Mouse (Mus musculus) hindbrain, embryonic 12.5 days (tissue): ENCODE data around the gene Ncoa6. TPM values are rescaled to one million over a fixed set of nuclear protein-coding genes. Genes with fewer than 3 reads are reported as not detected.

ENCODE experiments used
- ATAC-seq: fragments of 200-750 bp; cut with Nextera tagmentation; 2 replicates; pipeline ENCODE4 v1.8.0; 2017; ENCODE audit warnings: moderate TSS enrichment; ENCODE audit not compliant: low FRiP score
- H3K27ac ChIP-seq: fragments of 300-500 bp; sonication (generic); 2 replicates; pipeline ENCODE4 v1.5.1; 2016; ENCODE audit warnings: mild to moderate bottlenecking
- H3K27me3 ChIP-seq: fragments of 300-500 bp; sonication (generic); 2 replicates; pipeline ENCODE4 v1.6.1; 2016; ENCODE audit warnings: mild to moderate bottlenecking
- H3K36me3 ChIP-seq: fragments of 300-500 bp; sonication (generic); 2 replicates; pipeline ENCODE4 v1.6.1; 2016; ENCODE audit warnings: mild to moderate bottlenecking
- H3K4me1 ChIP-seq: fragments of 300-500 bp; sonication (generic); 2 replicates; pipeline ENCODE4 v1.6.1; 2016
- H3K4me2 ChIP-seq: fragments of 300-500 bp; sonication (generic); replicated peaks from 2 replicates; pipeline ENCODE4 v1.6.1; 2016; ENCODE audit warnings: mild to moderate bottlenecking
- H3K4me3 ChIP-seq: fragments of 300-500 bp; sonication (generic); 2 replicates; pipeline ENCODE4 v1.5.1; 2016; ENCODE audit warnings: mild to moderate bottlenecking
- H3K9ac ChIP-seq: fragments of 300-500 bp; sonication (generic); 2 replicates; pipeline ENCODE4 v1.6.1; 2016; ENCODE audit warnings: mild to moderate bottlenecking, moderate library complexity
- H3K9me3 ChIP-seq: fragments of 300-500 bp; sonication (generic); replicated peaks from 2 replicates; pipeline ENCODE4 v1.6.1; 2016; ENCODE audit warnings: mild to moderate bottlenecking
- WGBS: fragments of 180-500 bp; shearing (Covaris S2); methylation state at CpG from one replicate; pipeline ENCODE4 v1.1.7; 2016; 5-methylcytosine and 5-hydroxymethylcytosine counted together
- polyA plus RNA-seq: library from polyadenylated mRNA; unstranded; fragments of >200 nt; fragmentation: Nextera tagmentation; extraction: Ambion mirVana; gene quantifications from 2 replicates; pipeline ENCODE4 v1.2.1, GENCODE M21; 2016

Ncoa6 gene
- polyA plus RNA-seq: 31.6 and 31.7 TPM in 2 replicates

GRCm38 (mm10) chr2:155473570-155474088 lies at the start of gene Ncoa6:
TSS of gene Ncoa6 (minus strand) at chr2:155473894.
- Histone ChIP-seq H3K9ac (peak within 1 kb of the TSS; percentile 99), H3K36me3 (no peaks in the 10 kb centered on the region), H3K4me2 (peak within 1 kb of the TSS; percentile 80), H3K4me1 (peaks cover 19% of the 10 kb centered on the region), H3K4me3 (peak within 1 kb of the TSS; percentile 94), H3K9me3 (no peaks in the 10 kb centered on the region), H3K27me3 (no peaks in the 10 kb centered on the region), H3K27ac (peak within 1 kb of the TSS; percentile 93)
- peak; percentile 88 for ATAC-seq
- 1% methylated on average over 47 of the region's 72 CpGs for WGBS

GRCm38 (mm10) chr2:155518531-155519270 lies 45.0 kb upstream of the Ncoa6 start:
- 26% methylated on average over 18 of the region's 18 CpGs for WGBS
- no peak for ATAC-seq

GRCm38 (mm10) chr2:155517455-155518423 lies 44.0 kb upstream of the Ncoa6 start, which contains the start of the genes Acss2 and Ggt7:
TSS of gene Acss2 (plus strand) at chr2:155517948.
TSS of gene Ggt7 (minus strand) at chr2:155518237.
- 4% methylated on average over 70 of the region's 70 CpGs for WGBS
- peak; percentile 98 for ATAC-seq
- H3K4me1 ChIP-seq: peaks cover 33% of the 10 kb centered on the region
- peak within 1 kb of the TSS; percentile 76 for H3K4me3 ChIP-seq
- H3K9me3 ChIP-seq: no peaks in the 10 kb centered on the region
- no peaks in the 10 kb centered on the region for H3K36me3 ChIP-seq
- H3K4me2 ChIP-seq: peak within 1 kb of the TSS; percentile 83
- peak within 1 kb of the TSS; percentile 73 for H3K9ac ChIP-seq
- H3K27me3 ChIP-seq: no peaks in the 10 kb centered on the region
- peak within 1 kb of the TSS; percentile 82 for H3K27ac ChIP-seq

More at GRCm38 (mm10) chr2:155518531-155519270, 45.0 kb upstream of the Ncoa6 start:
- Histone ChIP-seq H3K27ac (peak overlapping the region; percentile 82; the same call in 1 of the 2 replicates), H3K9ac (peak overlapping the region; percentile 73), H3K4me2 (peak overlapping the region; percentile 83), H3K36me3 (no peaks in the 10 kb centered on the region), H3K9me3 (no peaks in the 10 kb centered on the region), H3K4me1 (peaks cover 23% of the 10 kb centered on the region), H3K4me3 (peak overlapping the region; percentile 76), H3K27me3 (no peaks in the 10 kb centered on the region)

- H3K27ac ChIP-seq: no peak overlapping the region
- no peak overlapping the region for H3K9ac ChIP-seq
- H3K4me2 ChIP-seq: no peak overlapping the region
- H3K27me3 ChIP-seq: no peaks in the 10 kb centered on the region
- H3K9me3 ChIP-seq: no peaks in the 10 kb centered on the region
- H3K4me1 ChIP-seq: peaks cover 38% of the 10 kb centered on the region
- WGBS: 0% methylated on average over 1 of the region's 1 CpGs
- H3K4me3 ChIP-seq: no peak overlapping the region
- no peaks in the 10 kb centered on the region for H3K36me3 ChIP-seq
- ATAC-seq: no peak
Observed at GRCm38 (mm10) chr2:155515941-155516340, 42.2 kb upstream of the Ncoa6 start.

- no peaks in the 10 kb centered on the region for H3K36me3 ChIP-seq
- peak overlapping the region; percentile 87 for H3K9ac ChIP-seq
- H3K9me3 ChIP-seq: no peaks in the 10 kb centered on the region
- ATAC-seq: peak; percentile 36
- H3K4me2 ChIP-seq: peak overlapping the region; percentile 84
- H3K4me3 ChIP-seq: peak overlapping the region; percentile 66
- H3K27ac ChIP-seq: peak overlapping the region; percentile 83
- H3K27me3 ChIP-seq: no peaks in the 10 kb centered on the region
- under 1% methylated on average over 23 of the region's 23 CpGs for WGBS
- H3K4me1 ChIP-seq: peaks cover 38% of the 10 kb centered on the region
Observed at GRCm38 (mm10) chr2:155514666-155515065, 41.0 kb upstream of the Ncoa6 start.

- Histone ChIP-seq H3K4me1 (peaks cover 33% of the 10 kb centered on the region), H3K9me3 (no peaks in the 10 kb centered on the region), H3K9ac (peak overlapping the region; percentile 87), H3K27me3 (no peaks in the 10 kb centered on the region), H3K4me2 (peak overlapping the region; percentile 84), H3K27ac (no peak overlapping the region), H3K4me3 (peak overlapping the region; percentile 66), H3K36me3 (no peaks in the 10 kb centered on the region)
- no peak for ATAC-seq
- 64% methylated on average over 5 of the region's 5 CpGs for WGBS
Observed at GRCm38 (mm10) chr2:155513543-155513942, 39.8 kb upstream of the Ncoa6 start.

GRCm38 (mm10) chr2:155512479-155512878 lies 38.8 kb upstream of the Ncoa6 start:
- no peaks in the 10 kb centered on the region for H3K27me3 ChIP-seq
- no peak overlapping the region for H3K9ac ChIP-seq
- 61% methylated on average over 4 of the region's 4 CpGs for WGBS
- no peak for ATAC-seq
- no peak overlapping the region for H3K27ac ChIP-seq
- H3K4me1 ChIP-seq: peaks cover 31% of the 10 kb centered on the region
- H3K36me3 ChIP-seq: no peaks in the 10 kb centered on the region
- no peaks in the 10 kb centered on the region for H3K9me3 ChIP-seq
- H3K4me3 ChIP-seq: no peak overlapping the region
- H3K4me2 ChIP-seq: peak overlapping the region; percentile 84; the same call in 1 of the 2 replicates

GRCm38 (mm10) chr2:155507721-155508470 lies 34.2 kb upstream of the Ncoa6 start:
- Histone ChIP-seq H3K36me3 (peaks cover 17% of the 10 kb centered on the region), H3K27ac (no peak overlapping the region), H3K4me3 (no peak overlapping the region), H3K4me1 (peaks cover 8% of the 10 kb centered on the region; the same call in 1 of the 2 replicates), H3K4me2 (no peak overlapping the region), H3K9me3 (no peaks in the 10 kb centered on the region), H3K27me3 (no peaks in the 10 kb centered on the region), H3K9ac (no peak overlapping the region)
- WGBS: 74% methylated on average over 10 of the region's 10 CpGs
- ATAC-seq: no peak

GRCm38 (mm10) chr2:155505811-155506210 lies 32.1 kb upstream of the Ncoa6 start:
- no peak for ATAC-seq
- WGBS: 91% methylated on average over 9 of the region's 9 CpGs
- no peak overlapping the region for H3K27ac ChIP-seq
- H3K4me3 ChIP-seq: no peak overlapping the region
- H3K4me1 ChIP-seq: 0 out of 2 replicates have a peak, but pooled peaks cover 2% of the 10 kb centered on the region
- H3K36me3 ChIP-seq: peaks cover 25% of the 10 kb centered on the region
- no peak overlapping the region for H3K4me2 ChIP-seq
- no peaks in the 10 kb centered on the region for H3K9me3 ChIP-seq
- no peaks in the 10 kb centered on the region for H3K27me3 ChIP-seq
- no peak overlapping the region for H3K9ac ChIP-seq

- Histone ChIP-seq H3K27ac (no peak overlapping the region), H3K27me3 (no peaks in the 10 kb centered on the region), H3K9ac (no peak overlapping the region), H3K9me3 (no peaks in the 10 kb centered on the region), H3K4me3 (no peak overlapping the region), H3K4me2 (no peak overlapping the region), H3K36me3 (peaks cover 27% of the 10 kb centered on the region), H3K4me1 (0 out of 2 replicates have a peak, but pooled peaks cover 2% of the 10 kb centered on the region)
- ATAC-seq: no peak
- 71% methylated on average over 13 of the region's 13 CpGs for WGBS
Observed at GRCm38 (mm10) chr2:155504440-155505355, 31.0 kb upstream of the Ncoa6 start.
